Mouse (Mus musculus): ENCODE results near the gene Arfgef2.

Arfgef2 gene

GRCm38 (mm10) chr2:166805250-166806172 is at the start of gene Arfgef2:
Gene Arfgef2 (plus strand): TSS chr2:166805588.
- peak; percentile 94 for DNase-seq (ENCODE audit: low read depth)

- peak; percentile 90 for DNase-seq (ENCODE audit: low read depth)
Measured at GRCm38 (mm10) chr2:166757969-166758368, 47.4 kb upstream of the Arfgef2 start.

DNA sequence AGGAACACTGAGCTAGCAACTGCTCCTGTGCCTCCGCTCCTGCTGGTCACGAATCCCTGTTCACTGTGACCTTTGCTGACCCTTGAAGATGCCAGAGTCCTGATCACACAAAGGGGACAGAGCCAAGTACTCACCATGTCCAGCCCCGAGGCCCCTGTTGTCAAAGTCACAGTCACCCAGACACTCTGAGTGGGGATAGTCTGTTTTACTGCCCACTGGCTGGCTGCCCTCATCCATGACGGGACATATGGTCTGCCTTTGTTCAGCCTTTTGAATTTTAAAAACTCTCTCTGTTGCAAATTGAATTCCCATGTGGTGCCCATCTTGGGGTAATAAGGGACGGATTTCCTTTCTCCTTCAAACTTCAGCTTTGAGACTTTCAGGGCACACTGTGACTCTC is 41.3 kb upstream of the Arfgef2 start:
- no peak for DNase-seq (ENCODE audit: low read depth)

DNA sequence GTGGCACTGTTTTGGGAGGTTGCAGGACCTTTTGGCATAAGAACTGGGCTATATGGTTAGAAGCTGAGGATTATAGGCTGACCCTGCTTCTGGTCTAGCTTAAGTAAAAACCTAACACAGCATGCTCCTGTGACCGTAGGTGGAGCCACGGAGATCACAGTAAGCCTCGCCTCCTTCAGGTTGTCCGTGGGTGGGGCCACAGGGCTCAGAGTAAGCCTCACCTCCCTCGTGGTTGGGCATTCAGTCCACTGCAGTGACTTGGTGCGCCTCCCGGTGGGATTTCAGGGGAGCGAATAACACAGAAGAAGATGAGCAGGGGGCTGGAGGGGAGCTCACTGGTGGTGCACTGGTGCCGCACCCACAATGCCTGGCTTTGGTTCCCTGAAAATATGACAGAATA is 37.8 kb upstream of the Arfgef2 start:
- no peak for DNase-seq (ENCODE audit: low read depth)

DNA sequence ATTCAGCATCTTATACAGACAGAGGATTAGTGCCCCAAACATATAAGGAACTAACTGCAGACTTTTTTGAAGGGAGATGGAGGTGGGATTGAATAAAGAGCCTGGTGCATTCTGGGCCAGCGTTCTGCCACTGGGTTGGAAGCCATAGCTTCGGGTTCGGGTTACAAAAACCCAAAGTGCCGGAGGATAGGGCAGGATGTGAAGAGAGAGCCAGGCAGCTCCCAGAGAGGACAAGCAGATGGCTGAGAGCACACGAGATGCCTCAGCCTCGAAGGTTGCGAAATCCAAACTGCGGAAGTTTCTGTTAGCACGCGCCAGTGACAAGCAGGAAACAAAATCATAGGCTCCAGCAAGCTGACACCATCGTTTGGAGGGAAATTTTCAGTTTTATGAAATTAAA is 34.0 kb upstream of the Arfgef2 start:
- peak; percentile 95 for DNase-seq (ENCODE audit: low read depth)

- no peak for DNase-seq (ENCODE audit: low read depth)
Measured at GRCm38 (mm10) chr2:166773587-166773986, 31.8 kb upstream of the Arfgef2 start.

- DNase-seq (ENCODE audit: low read depth), result no peak
Measured at GRCm38 (mm10) chr2:166774275-166774674, 31.1 kb upstream of the Arfgef2 start.

GRCm38 (mm10) chr2:166775357-166775893 is 30.0 kb upstream of the Arfgef2 start:
- no peak for DNase-seq (ENCODE audit: low read depth)

DNA sequence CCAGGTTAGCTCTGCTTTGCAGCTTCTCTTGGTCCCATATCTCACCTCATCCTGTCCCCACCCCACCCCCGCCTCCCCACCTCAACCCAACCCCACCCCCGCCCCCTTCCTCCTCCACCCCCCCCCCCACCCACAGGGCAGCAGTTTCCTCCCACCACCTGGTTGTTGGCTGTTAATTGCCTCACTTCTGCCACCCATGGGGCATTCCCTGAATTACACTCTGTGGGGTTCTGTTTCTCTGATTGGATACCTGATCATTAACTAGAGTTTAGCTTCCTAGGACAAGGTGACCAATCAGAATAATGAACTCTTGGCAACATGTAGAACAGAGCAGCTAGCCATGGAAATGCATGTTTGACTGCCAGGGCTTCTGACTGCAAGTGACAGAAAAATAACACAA is 29.1 kb upstream of the Arfgef2 start:
- DNase-seq (ENCODE audit: low read depth), result peak; percentile 67

DNA sequence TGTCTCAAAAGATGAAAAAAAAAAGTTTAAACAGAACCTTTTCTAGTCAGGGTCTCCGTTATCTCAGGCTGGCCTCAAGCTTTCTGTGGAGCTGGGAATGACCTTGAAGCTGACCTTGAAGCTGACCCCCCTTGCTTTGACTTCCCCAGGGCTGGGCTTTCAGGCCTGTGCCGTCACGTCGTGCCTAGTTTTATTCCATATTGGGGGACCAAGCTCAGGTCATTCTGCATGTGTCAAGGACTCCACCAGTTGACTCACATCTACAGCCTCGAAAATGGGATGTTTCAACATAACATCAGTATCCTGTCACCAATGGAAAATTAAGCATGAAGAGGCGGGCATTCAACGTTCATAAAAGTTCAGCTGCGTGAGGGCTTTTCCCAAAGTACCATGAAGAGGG is 25.4 kb upstream of the Arfgef2 start:
- peak; percentile 54 for DNase-seq (ENCODE audit: low read depth)

DNA sequence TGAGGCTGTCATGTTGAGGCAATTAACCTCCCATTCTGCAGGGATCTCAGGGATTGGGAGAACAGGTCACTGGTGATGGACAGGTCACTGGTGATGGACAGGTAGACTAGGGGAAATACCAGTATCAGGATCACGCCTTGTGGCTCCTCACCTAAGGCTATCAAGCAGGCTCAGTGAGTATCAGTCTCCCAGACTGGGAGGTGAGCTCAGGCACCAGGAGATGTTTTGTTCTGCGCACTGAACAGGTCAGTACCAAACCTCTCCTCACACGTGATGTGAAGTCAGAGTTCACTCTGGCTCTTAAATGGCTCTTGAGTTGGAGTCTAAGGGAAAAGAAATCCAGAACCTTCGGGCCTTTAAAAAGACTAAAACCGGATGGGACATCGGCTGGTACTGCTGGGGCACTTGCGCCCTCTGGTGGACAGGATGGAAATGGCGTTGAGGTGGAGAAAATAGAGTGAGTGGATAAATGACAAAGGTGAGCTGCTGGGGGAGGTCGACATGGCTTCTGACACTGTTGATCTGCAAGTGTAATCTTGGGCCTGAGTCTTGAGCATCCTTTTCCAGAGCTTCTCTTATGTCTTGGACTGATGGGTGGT is 24.3 kb upstream of the Arfgef2 start:
- peak; percentile 70 for DNase-seq (ENCODE audit: low read depth)

DNA sequence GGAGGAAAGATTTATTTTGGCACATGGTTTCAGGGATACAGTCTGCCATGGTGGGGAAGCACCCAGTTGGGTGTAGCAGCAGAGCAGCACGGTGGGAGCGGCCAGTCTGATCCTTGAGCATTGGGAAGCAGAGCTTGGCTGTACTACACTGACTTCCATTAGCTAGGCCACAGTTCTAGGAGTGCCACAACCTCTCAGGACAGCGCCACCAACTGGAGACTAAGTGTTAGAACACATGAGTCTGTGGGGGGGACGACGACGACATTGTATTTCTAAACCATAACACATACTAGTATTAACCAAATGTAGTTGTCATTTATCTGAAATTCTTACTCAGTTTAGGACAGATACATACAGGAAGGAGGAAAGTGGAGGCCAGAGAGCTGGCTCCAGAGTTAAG is 21.0 kb upstream of the Arfgef2 start:
- DNase-seq (ENCODE audit: low read depth), result peak; percentile 47

DNA sequence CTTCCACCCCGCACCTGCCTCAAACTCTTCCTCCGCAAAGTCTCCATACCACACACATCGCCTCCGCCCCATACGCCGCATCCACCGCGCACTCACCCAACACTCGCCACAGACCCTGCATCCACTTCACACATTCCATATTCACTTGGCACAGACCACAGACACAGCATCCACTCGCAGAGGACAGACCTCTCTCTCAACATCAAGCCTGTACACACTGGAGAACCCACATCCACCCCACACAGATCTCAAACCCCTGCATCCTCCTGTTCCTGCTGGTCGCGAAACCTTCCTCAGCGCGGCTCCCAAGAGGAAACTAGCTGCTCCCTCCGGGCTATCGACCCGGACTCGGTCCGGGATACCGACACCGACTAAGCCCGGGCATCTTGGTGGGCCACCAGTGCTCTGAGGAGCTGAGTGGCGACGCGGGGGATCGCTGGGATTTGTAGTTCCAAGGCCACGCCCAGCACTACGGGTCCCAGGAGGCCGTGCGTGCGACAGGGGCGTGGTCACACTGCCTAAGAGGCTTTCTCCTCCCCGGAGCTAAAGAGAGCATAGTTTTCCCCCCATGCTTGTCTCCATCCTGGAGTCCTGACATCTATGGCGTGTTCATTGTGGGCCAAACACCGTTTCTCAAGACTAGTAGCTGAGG is 18.9 kb upstream of the Arfgef2 start:
- peak; percentile 90 for DNase-seq (ENCODE audit: low read depth)

- DNase-seq (ENCODE audit: low read depth), result peak; percentile 63
Measured at GRCm38 (mm10) chr2:166791738-166792137, 13.7 kb upstream of the Arfgef2 start.

- DNase-seq (ENCODE audit: low read depth), result no peak
Measured at GRCm38 (mm10) chr2:166792355-166792754, 13.0 kb upstream of the Arfgef2 start, which contains the start of gene Trp53rkb. Gene Trp53rkb (plus strand): TSS chr2:166792531.

DNA sequence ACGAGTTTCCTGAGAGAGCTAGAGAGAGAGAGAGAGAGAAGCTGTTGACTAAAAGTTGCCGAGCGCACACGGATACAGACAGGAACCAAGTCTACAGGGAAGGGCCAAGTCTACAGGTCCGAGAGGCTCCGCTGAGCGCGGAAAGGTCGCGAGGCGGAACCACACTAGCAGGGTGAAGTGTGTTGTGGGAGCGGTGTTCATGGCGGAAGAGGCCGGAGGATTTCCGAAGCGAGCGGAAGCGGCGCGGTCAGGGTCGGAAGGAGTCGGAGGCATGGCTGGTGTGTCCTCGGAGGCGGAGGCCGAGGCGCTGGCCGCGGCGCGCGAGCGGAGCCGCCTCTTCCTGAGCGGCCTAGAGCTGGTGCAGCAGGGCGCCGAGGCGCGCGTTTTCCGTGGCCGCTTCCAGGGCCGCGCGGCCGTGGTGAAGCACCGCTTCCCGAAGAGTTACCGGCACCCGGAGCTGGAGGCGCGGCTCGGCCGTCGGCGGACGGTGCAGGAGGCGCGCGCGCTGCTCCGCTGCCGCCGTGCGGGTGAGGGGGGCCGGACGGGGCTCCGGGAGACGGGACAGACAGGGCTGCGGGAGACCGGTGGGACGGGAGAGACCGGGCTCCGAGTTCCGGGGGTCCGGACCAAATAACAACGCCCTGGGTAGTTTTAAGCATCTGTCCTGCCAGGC is 11.7 kb upstream of the Arfgef2 start:
- DNase-seq (ENCODE audit: low read depth), result peak; percentile 87

DNA sequence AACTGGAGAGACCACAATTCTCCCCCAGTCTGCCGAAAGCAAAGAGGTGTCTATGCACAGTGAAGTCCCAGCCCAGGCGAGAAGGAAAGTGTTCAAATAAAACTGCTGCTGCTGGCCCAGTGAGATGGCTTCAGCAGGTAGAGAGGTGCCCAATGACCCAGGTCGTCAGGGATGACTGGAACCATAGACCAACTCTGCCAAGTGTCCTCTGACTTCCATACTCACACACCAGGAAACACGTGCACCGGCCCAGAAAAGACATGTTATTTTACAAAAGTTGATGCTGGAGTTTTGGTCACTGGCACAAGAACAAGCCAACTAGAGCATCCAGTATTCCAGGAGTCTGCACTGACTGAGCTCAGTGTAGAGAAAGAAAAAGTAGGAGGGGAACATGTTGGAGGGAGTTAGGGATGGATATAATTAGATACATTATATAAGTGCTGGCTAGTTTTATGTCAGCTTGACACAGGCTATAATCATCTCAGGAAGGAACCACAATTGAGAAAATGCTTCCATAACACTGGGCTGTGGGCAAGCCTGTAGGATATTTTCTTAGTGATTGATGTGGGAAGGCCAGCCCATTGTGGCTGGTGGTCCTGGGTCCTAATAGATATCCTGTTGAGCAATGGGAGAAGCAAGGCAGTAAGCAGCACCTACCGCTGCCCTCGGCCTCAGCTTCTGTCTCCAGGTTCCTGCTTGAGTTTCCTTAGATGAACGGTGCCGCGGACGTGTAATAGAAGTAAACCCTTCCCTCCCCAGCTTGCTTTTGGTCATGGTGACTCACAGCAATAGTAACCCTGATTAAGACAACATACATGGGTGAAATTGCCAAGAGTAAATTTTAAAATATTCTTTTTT is 5.5 kb upstream of the Arfgef2 start:
- DNase-seq (ENCODE audit: low read depth), result peak; percentile 59

GRCm38 (mm10) chr2:166800473-166800857 is 4.9 kb upstream of the Arfgef2 start:
- DNase-seq (ENCODE audit: low read depth), result no peak

DNA sequence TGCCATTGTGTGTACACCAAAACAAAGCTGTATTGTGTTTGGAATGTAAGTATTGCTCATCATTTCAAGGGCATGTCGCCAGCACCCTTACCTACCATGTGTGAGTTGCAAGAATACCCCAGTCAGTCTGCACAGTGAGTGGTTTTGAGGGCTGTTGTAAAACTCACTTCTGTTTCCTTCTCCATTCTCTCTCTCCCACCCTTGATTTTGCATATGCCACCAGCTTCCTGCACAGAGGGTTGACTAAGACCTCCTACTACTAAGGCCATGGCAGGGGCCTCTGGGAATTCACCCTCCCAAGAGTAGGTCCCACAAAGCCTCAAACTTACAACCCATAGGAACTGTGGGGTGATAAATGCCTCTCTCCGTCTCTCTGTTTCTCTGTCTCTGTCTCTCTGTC is 4.0 kb upstream of the Arfgef2 start:
- peak; percentile 69 for DNase-seq (ENCODE audit: low read depth)

DNA sequence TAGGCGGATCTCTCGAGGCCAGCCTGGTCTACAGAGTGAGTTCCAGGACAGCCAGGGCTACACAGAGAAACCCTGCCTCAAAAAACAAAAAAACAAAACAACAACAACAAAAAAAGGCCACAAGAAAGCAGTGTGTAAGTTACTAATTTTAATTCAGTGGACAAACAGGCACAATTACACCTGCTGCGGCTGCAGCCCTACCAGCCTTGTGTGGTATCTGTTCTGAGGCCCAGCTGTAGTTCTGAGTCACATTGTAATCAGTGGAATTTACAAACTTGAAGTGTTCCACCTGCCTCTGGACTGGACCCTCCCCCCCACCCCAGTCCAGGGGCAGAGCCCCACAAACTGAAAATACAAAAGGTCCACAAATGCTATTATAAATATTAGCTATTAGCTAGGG is 2.1 kb upstream of the Arfgef2 start:
- DNase-seq (ENCODE audit: low read depth), result no peak

- peak; percentile 57 for DNase-seq (ENCODE audit: low read depth)
Measured at GRCm38 (mm10) chr2:166806173-166806705, 851 bp downstream of the Arfgef2 start.
